Mouse (Mus musculus): ENCODE results near the gene Atp5g2. TPM values are rescaled to one million over a fixed set of nuclear protein-coding genes. Genes with fewer than 3 reads are reported as not detected.

Atp5g2 gene
- polyA plus RNA-seq, 1 experiment from 2014 or later, result 70.9 TPM

DNA sequence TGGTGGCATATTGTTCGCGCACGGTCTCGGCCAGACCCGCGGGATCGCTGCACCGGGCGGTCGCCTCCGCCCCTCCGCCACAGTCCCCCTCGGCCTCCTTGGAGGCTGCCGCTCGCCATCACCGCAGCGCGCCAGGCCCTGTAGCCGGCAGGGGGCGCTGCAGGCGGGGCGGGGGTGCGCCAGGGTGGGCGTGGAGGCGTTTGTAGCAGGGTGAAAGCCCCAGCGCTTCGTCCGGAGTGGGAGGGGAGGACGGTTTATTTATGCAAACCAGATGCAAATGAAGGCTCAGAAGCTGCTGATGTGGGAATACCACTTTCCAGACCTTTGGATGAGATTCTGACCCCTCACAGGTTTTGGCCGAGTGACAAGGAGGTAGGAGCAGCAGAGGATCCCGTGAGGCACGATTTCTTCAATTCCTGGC is 20.8 kb upstream of the Atp5g2 start:
- H3K4me2 ChIP-seq, result peak overlapping the region; percentile 98
- H3K4me1 ChIP-seq, result peaks cover 23% of the 10 kb centered on the region
- H3K36me3 ChIP-seq, result no peaks in the 10 kb centered on the region
- H3K27me3 ChIP-seq, result peaks cover 78% of the 10 kb centered on the region
- H3K27ac ChIP-seq, result peak overlapping the region; percentile 58
- H3K9me3 ChIP-seq, result no peaks in the 10 kb centered on the region
- H3K4me3 ChIP-seq, result peak overlapping the region; percentile 57
- under 1% methylated on average over 32 of the region's 32 CpGs for WGBS
- ATAC-seq (ENCODE audit: borderline replicate concordance, extremely low read depth, low FRiP score, low TSS enrichment), result peak; percentile 74
- peak overlapping the region; percentile 36 for H3K9ac ChIP-seq

- Histone ChIP-seq H3K9me3 (no peaks in the 10 kb centered on the region), H3K27me3 (peaks cover 77% of the 10 kb centered on the region), H3K9ac (peak overlapping the region; percentile 36), H3K4me1 (peaks cover 23% of the 10 kb centered on the region), H3K27ac (no peak overlapping the region), H3K4me2 (peak overlapping the region; percentile 98), H3K36me3 (no peaks in the 10 kb centered on the region), H3K4me3 (peak overlapping the region; percentile 57)
- no peak for ATAC-seq (ENCODE audit: borderline replicate concordance, extremely low read depth, low FRiP score, low TSS enrichment)
- 3% methylated on average over 26 of the region's 26 CpGs for WGBS
These were observed 20.2 kb upstream of the Atp5g2 start for GRCm38 (mm10) chr15:102692321-102692804.

DNA sequence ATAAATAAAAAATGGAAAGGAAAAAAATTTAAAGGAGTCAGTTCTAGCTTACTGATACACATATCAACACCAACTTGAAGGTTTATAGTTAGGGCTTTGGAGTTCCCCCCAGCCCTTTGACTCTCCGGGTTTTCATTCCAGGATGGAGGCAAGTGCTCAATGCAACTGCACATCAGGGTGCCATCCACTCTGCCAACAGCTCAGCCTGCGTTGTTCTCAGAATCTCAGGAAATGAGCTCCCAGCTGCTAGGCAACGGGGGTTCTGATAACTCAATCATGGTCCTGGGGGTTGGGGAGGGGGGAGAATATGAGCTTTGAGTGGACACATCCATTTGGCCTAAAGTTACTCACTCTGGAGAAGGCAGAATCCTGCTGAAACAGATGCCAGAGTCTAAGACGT is 13.6 kb upstream of the Atp5g2 start:
- WGBS, result 19% methylated on average over 4 of the region's 4 CpGs

DNA sequence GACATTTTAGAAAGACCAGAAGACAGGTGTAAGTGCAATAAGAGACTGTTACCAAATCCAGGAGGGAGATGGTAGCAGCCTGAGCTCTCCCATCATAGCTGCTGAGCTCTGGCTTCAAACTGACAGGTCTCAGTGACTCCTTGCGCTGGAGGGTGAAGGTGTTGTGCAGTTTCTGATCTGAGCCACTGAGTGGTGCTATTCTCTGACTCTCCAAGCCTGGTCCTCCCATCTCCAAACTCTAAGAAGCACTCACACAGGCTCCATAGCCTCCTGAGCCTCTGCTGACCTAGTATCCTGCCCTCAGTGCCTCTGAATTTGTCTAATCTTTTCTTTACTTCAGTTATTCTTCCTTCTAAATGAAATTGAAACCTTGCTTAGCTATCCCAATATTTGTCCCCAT is 11.5 kb upstream of the Atp5g2 start:
- H3K9me3 ChIP-seq, result no peaks in the 10 kb centered on the region
- H3K4me1 ChIP-seq, result no peaks in the 10 kb centered on the region
- 18% methylated on average over 1 of the region's 1 CpGs for WGBS
- H3K9ac ChIP-seq, result no peak overlapping the region
- peaks cover 22% of the 10 kb centered on the region for H3K27me3 ChIP-seq
- H3K4me2 ChIP-seq, result no peak overlapping the region
- H3K4me3 ChIP-seq, result no peak overlapping the region
- ATAC-seq (ENCODE audit: borderline replicate concordance, extremely low read depth, low FRiP score, low TSS enrichment), result no peak
- no peak overlapping the region for H3K27ac ChIP-seq
- no peaks in the 10 kb centered on the region for H3K36me3 ChIP-seq

More for the DNA sequence above, 13.6 kb upstream of the Atp5g2 start:
- H3K4me1 ChIP-seq, result no peaks in the 10 kb centered on the region
- no peaks in the 10 kb centered on the region for H3K36me3 ChIP-seq
- H3K27ac ChIP-seq, result no peak overlapping the region
- ATAC-seq (ENCODE audit: borderline replicate concordance, extremely low read depth, low FRiP score, low TSS enrichment), result no peak
- no peaks in the 10 kb centered on the region for H3K9me3 ChIP-seq
- no peak overlapping the region for H3K4me2 ChIP-seq
- peaks cover 34% of the 10 kb centered on the region for H3K27me3 ChIP-seq
- H3K9ac ChIP-seq, result no peak overlapping the region
- H3K4me3 ChIP-seq, result no peak overlapping the region

- no peak overlapping the region for H3K4me2 ChIP-seq
- no peak overlapping the region for H3K9ac ChIP-seq
- no peak overlapping the region for H3K4me3 ChIP-seq
- H3K36me3 ChIP-seq, result no peaks in the 10 kb centered on the region
- H3K4me1 ChIP-seq, result peaks cover 22% of the 10 kb centered on the region
- H3K9me3 ChIP-seq, result no peaks in the 10 kb centered on the region
- H3K27me3 ChIP-seq, result no peaks in the 10 kb centered on the region
- WGBS, result 85% methylated on average over 2 of the region's 2 CpGs
- H3K27ac ChIP-seq, result no peak overlapping the region
- no peak for ATAC-seq (ENCODE audit: borderline replicate concordance, extremely low read depth, low FRiP score, low TSS enrichment)
These were observed 4.2 kb upstream of the Atp5g2 start for GRCm38 (mm10) chr15:102676345-102676744.

- Histone ChIP-seq H3K4me2 (peak overlapping the region; percentile 63), H3K4me1 (peaks cover 29% of the 10 kb centered on the region), H3K4me3 (peak overlapping the region; percentile 32), H3K9ac (no peak overlapping the region), H3K36me3 (no peaks in the 10 kb centered on the region), H3K27me3 (no peaks in the 10 kb centered on the region), H3K27ac (peak overlapping the region; percentile 95), H3K9me3 (no peaks in the 10 kb centered on the region)
- peak; percentile 60; the same call in 1 of the 2 replicates for ATAC-seq (ENCODE audit: borderline replicate concordance, extremely low read depth, low FRiP score, low TSS enrichment)
- 2% methylated on average over 10 of the region's 10 CpGs for WGBS
These were observed 1.4 kb upstream of the Atp5g2 start for GRCm38 (mm10) chr15:102673548-102673947.

GRCm38 (mm10) chr15:102671721-102672214 is 384 bp downstream of the Atp5g2 start:
- no peaks in the 10 kb centered on the region for H3K9me3 ChIP-seq
- WGBS, result under 1% methylated on average over 33 of the region's 34 CpGs
- peaks cover 14% of the 10 kb centered on the region for H3K36me3 ChIP-seq

GRCm38 (mm10) chr15:102670767-102671575 is 1.2 kb downstream of the Atp5g2 start:
- peak overlapping the region; percentile 82 for H3K4me3 ChIP-seq
- peak overlapping the region; percentile 63 for H3K4me2 ChIP-seq
- H3K9me3 ChIP-seq, result no peaks in the 10 kb centered on the region
- under 1% methylated on average over 53 of the region's 53 CpGs for WGBS
- peak overlapping the region; percentile 96 for H3K9ac ChIP-seq
- H3K36me3 ChIP-seq, result peaks cover 22% of the 10 kb centered on the region
- H3K27ac ChIP-seq, result peak overlapping the region; percentile 95
- H3K27me3 ChIP-seq, result no peaks in the 10 kb centered on the region
- H3K4me1 ChIP-seq, result peaks cover 29% of the 10 kb centered on the region
- peak; percentile 88 for ATAC-seq (ENCODE audit: borderline replicate concordance, extremely low read depth, low FRiP score, low TSS enrichment)

More at GRCm38 (mm10) chr15:102671721-102672214, 384 bp downstream of the Atp5g2 start:
- peak; percentile 83 for ATAC-seq (ENCODE audit: borderline replicate concordance, extremely low read depth, low FRiP score, low TSS enrichment)
- Histone ChIP-seq H3K4me3 (peak overlapping the region; percentile 82), H3K27ac (peak overlapping the region; percentile 95), H3K27me3 (no peaks in the 10 kb centered on the region), H3K9ac (peak overlapping the region; percentile 68), H3K4me2 (peak overlapping the region; percentile 63), H3K4me1 (peaks cover 29% of the 10 kb centered on the region)

- no peak for ATAC-seq (ENCODE audit: borderline replicate concordance, extremely low read depth, low FRiP score, low TSS enrichment)
- Histone ChIP-seq H3K4me3 (peak overlapping the region; percentile 82), H3K9me3 (no peaks in the 10 kb centered on the region), H3K9ac (peak overlapping the region; percentile 96), H3K4me1 (peaks cover 29% of the 10 kb centered on the region), H3K4me2 (peak overlapping the region; percentile 63), H3K36me3 (peaks cover 25% of the 10 kb centered on the region), H3K27ac (peak overlapping the region; percentile 90), H3K27me3 (no peaks in the 10 kb centered on the region)
- 4% methylated on average over 6 of the region's 6 CpGs for WGBS
These were observed 1.9 kb downstream of the Atp5g2 start for GRCm38 (mm10) chr15:102670281-102670680.

DNA sequence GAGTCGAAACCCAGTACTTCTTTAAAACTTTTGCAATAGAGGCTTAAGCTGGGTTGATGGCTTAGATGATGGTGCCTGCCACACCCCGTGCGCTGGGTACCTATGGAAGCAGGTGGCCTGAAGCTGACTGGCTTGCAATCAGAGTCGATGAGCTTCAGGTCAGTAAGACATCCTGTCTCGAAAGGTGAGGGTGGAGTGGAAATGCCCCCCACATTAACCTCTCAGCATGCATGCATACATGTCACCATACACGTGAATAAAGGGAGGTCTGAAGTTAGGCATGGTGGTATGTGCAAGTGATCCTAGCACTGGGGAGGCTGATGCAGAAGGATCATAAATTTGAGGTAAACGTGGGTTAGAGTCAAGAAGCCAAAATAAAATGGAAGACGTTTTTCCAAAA is 2.6 kb downstream of the Atp5g2 start:
- Histone ChIP-seq H3K4me1 (peaks cover 27% of the 10 kb centered on the region), H3K36me3 (peaks cover 33% of the 10 kb centered on the region), H3K4me2 (peak overlapping the region; percentile 63), H3K9me3 (no peaks in the 10 kb centered on the region), H3K4me3 (no peak overlapping the region), H3K9ac (no peak overlapping the region), H3K27me3 (no peaks in the 10 kb centered on the region), H3K27ac (no peak overlapping the region)
- no peak for ATAC-seq (ENCODE audit: borderline replicate concordance, extremely low read depth, low FRiP score, low TSS enrichment)
- 78% methylated on average over 8 of the region's 8 CpGs for WGBS

DNA sequence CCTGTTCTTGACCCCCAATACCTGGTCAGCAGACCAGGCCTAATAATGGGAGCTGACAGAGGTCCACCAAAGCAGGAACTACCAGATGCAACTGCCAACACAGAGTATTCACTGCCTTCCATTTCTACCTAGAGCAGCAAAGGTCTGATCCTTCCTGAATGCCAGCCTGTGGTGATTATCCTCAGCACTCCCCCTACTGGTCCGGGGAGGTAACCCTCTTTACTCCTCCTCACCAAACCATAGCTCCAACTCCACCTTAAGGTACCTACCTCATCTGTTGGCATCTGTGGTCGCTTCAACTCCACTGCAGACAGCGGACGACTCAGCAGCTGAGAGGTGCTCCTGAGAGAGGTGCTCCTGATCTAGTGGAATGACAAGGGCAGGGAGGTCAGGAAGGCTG is 6.7 kb downstream of the Atp5g2 start:
- peaks cover 66% of the 10 kb centered on the region for H3K36me3 ChIP-seq
- no peaks in the 10 kb centered on the region for H3K9me3 ChIP-seq
- H3K4me2 ChIP-seq, result no peak overlapping the region
- H3K4me1 ChIP-seq, result peaks cover 8% of the 10 kb centered on the region; the same call in 1 of the 2 replicates
- H3K27ac ChIP-seq, result no peak overlapping the region
- no peaks in the 10 kb centered on the region for H3K27me3 ChIP-seq
- 41% methylated on average over 4 of the region's 4 CpGs for WGBS
- no peak overlapping the region for H3K4me3 ChIP-seq
- ATAC-seq (ENCODE audit: borderline replicate concordance, extremely low read depth, low FRiP score, low TSS enrichment), result no peak
- H3K9ac ChIP-seq, result no peak overlapping the region

GRCm38 (mm10) chr15:102663825-102664224 is 8.3 kb downstream of the Atp5g2 start:
- peak overlapping the region; percentile 31 for H3K27ac ChIP-seq
- H3K9ac ChIP-seq, result no peak overlapping the region
- no peak for ATAC-seq (ENCODE audit: borderline replicate concordance, extremely low read depth, low FRiP score, low TSS enrichment)
- 79% methylated on average over 8 of the region's 8 CpGs for WGBS
- H3K36me3 ChIP-seq, result peaks cover 74% of the 10 kb centered on the region
- no peaks in the 10 kb centered on the region for H3K27me3 ChIP-seq
- no peaks in the 10 kb centered on the region for H3K9me3 ChIP-seq
- H3K4me3 ChIP-seq, result no peak overlapping the region
- H3K4me1 ChIP-seq, result 0 out of 2 replicates have a peak, but pooled peaks cover 3% of the 10 kb centered on the region
- no peak overlapping the region for H3K4me2 ChIP-seq

Data from lung, embryonic 15.5 days (tissue).